Mouse (Mus musculus): ENCODE measurements around the gene Armc9.

Gene Armc9

GRCm38 (mm10) chr1:86154133-86154823 is at the start of gene Armc9:
Armc9 (plus strand) TSS chr1:86154780.
- in situ Hi-C loops (cut with MboI, MseI): loop anchor here in 1 of 2 experiments (5.0 kb wide), 1 partner anchor 92 kb away; the partner anchor contains the start of gene Psmd1

GRCm38 (mm10) chr1:86105054-86105453 is 49.5 kb upstream of the Armc9 start:
- in situ Hi-C loops (cut with MboI, MseI): no loop called here

GRCm38 (mm10) chr1:86111779-86112178 is 42.8 kb upstream of the Armc9 start, which contains the start of gene Htr2b:
Htr2b (minus strand) TSS chr1:86111970.
- in situ Hi-C loops (cut with MboI, MseI): no loop called here

GRCm38 (mm10) chr1:86114141-86114540 is 40.4 kb upstream of the Armc9 start:
- in situ Hi-C loops (cut with MboI, MseI): no loop called here

GRCm38 (mm10) chr1:86119549-86119948 is 35.0 kb upstream of the Armc9 start:
- in situ Hi-C loops (cut with MboI, MseI): no loop called here

- in situ Hi-C loops (cut with MboI, MseI): no loop called here
Observed at GRCm38 (mm10) chr1:86126036-86126435, 28.5 kb upstream of the Armc9 start.

GRCm38 (mm10) chr1:86133337-86133736 is 21.2 kb upstream of the Armc9 start, which contains the start of gene Gm21972:
Gm21972 (plus strand) TSS chr1:86133637.
- in situ Hi-C loops (cut with MboI, MseI): no loop called here

- in situ Hi-C loops (cut with MboI, MseI): no loop called here
Observed at GRCm38 (mm10) chr1:86135315-86135714, 19.3 kb upstream of the Armc9 start.

- in situ Hi-C loops (cut with MboI, MseI): loop anchor here in 1 of 2 experiments (10.0 kb wide), 1 partner anchor 1484 kb away; the partner anchor contains the start of gene Inpp5d
Observed at GRCm38 (mm10) chr1:86141081-86141480, 13.5 kb upstream of the Armc9 start.

GRCm38 (mm10) chr1:86143165-86143564 is 11.4 kb upstream of the Armc9 start:
- in situ Hi-C loops (cut with MboI, MseI): loop anchor here in 1 of 2 experiments (10.0 kb wide), 1 partner anchor 1482 kb away; the partner anchor contains the start of gene Inpp5d

GRCm38 (mm10) chr1:86144001-86144944 is 10.3 kb upstream of the Armc9 start:
- in situ Hi-C loops (cut with MboI, MseI): loop anchor here in 1 of 2 experiments (10.0 kb wide), 1 partner anchor 1481 kb away; the partner anchor contains the start of gene Inpp5d

GRCm38 (mm10) chr1:86146293-86146692 is 8.3 kb upstream of the Armc9 start:
- in situ Hi-C loops (cut with MboI, MseI): loop anchor here in 1 of 2 experiments (10.0 kb wide), 1 partner anchor 1479 kb away; the partner anchor contains the start of gene Inpp5d

- in situ Hi-C loops (cut with MboI, MseI): loop anchor here in 1 of 2 experiments (10.0 kb wide), 1 partner anchor 1477 kb away; the partner anchor contains the start of gene Inpp5d
Observed at GRCm38 (mm10) chr1:86147557-86147956, 7.0 kb upstream of the Armc9 start.

GRCm38 (mm10) chr1:86148161-86148560 is 6.4 kb upstream of the Armc9 start:
- in situ Hi-C loops (cut with MboI, MseI): loop anchor here in 1 of 2 experiments (10.0 kb wide), 1 partner anchor 1477 kb away; the partner anchor contains the start of gene Inpp5d

- in situ Hi-C loops (cut with MboI, MseI): loop anchor here in 1 of 2 experiments (5.0 kb wide), 1 partner anchor 89 kb away; the partner anchor contains the start of gene Psmd1
Observed at GRCm38 (mm10) chr1:86150929-86151328, 3.7 kb upstream of the Armc9 start.

- in situ Hi-C loops (cut with MboI, MseI): loop anchor here in 1 of 2 experiments (5.0 kb wide), 1 partner anchor 89 kb away; the partner anchor contains the start of gene Psmd1
Observed at GRCm38 (mm10) chr1:86151376-86151775, 3.2 kb upstream of the Armc9 start.

GRCm38 (mm10) chr1:86152618-86153017 is 2.0 kb upstream of the Armc9 start:
- in situ Hi-C loops (cut with MboI, MseI): loop anchor here in 1 of 2 experiments (5.0 kb wide), 1 partner anchor 90 kb away; the partner anchor contains the start of gene Psmd1

GRCm38 (mm10) chr1:86154824-86155164 is 214 bp downstream of the Armc9 start:
- in situ Hi-C loops (cut with MboI, MseI): loop anchor here in 1 of 2 experiments (5.0 kb wide), 1 partner anchor 92 kb away; the partner anchor contains the start of gene Psmd1

- in situ Hi-C loops (cut with MboI, MseI): no loop called here
Observed at GRCm38 (mm10) chr1:86156075-86156474, 1.5 kb downstream of the Armc9 start.

- in situ Hi-C loops (cut with MboI, MseI): no loop called here
Observed at GRCm38 (mm10) chr1:86156595-86156994, 2.0 kb downstream of the Armc9 start.

GRCm38 (mm10) chr1:86160059-86160458 is 5.5 kb downstream of the Armc9 start:
- in situ Hi-C loops (cut with MboI, MseI): no loop called here

All from T-helper 17 cell (primary cell).